Mouse (Mus musculus) midbrain, embryonic 16.5 days (tissue): ENCODE measurements around the gene Gm29049. TPM values are rescaled to one million over a fixed set of nuclear protein-coding genes. Genes with fewer than 3 reads are reported as not detected.
"Not testable (repeated sequence)": the region's sequence is repeated elsewhere in the genome, so short reads cannot be mapped to it uniquely, and the experiment has no call there.

ENCODE experiments used
- ATAC-seq: fragments of 200-750 bp; cut with Nextera tagmentation; 2 replicates; pipeline ENCODE4 v1.8.0; 2017; ENCODE audit warnings: moderate TSS enrichment
- H3K27ac ChIP-seq: fragments of 300-500 bp; sonication (generic); 2 replicates; pipeline ENCODE4 v1.5.1; 2014; ENCODE audit warnings: mild to moderate bottlenecking, low read length, mixed read lengths
- H3K27me3 ChIP-seq: fragments of 300-500 bp; sonication (generic); 2 replicates; pipeline ENCODE4 v1.6.1; 2014; ENCODE audit warnings: low read depth, low read length, mixed read lengths; ENCODE audit not compliant: control insufficient read depth, insufficient read depth
- H3K36me3 ChIP-seq: fragments of 300-500 bp; sonication (generic); 2 replicates; pipeline ENCODE4 v1.6.1; 2014; ENCODE audit warnings: mild to moderate bottlenecking, low read length, moderate library complexity, mixed read lengths; ENCODE audit not compliant: control insufficient read depth, insufficient read depth
- H3K4me1 ChIP-seq: fragments of 300-500 bp; sonication (generic); 2 replicates; pipeline ENCODE4 v1.6.1; 2014; ENCODE audit warnings: mild to moderate bottlenecking, low read length, mixed read lengths; ENCODE audit not compliant: control insufficient read depth, insufficient read depth
- H3K4me2 ChIP-seq: fragments of 300-500 bp; sonication (generic); 2 replicates; pipeline ENCODE4 v1.6.1; 2014; ENCODE audit warnings: mild to moderate bottlenecking, low read length, mixed read lengths
- H3K4me3 ChIP-seq: fragments of 300-500 bp; sonication (generic); 2 replicates; pipeline ENCODE4 v1.5.1; 2014; ENCODE audit warnings: low read depth, mild to moderate bottlenecking, low read length, moderate library complexity, mixed read lengths
- H3K9ac ChIP-seq: fragments of 300-500 bp; sonication (generic); 2 replicates; pipeline ENCODE4 v1.6.1; 2014; ENCODE audit warnings: low read depth, low read length, mixed read lengths
- H3K9me3 ChIP-seq: fragments of 300-500 bp; sonication (generic); replicated peaks from 2 replicates; pipeline ENCODE4 v1.6.1; 2014; ENCODE audit warnings: mild to moderate bottlenecking, low read length, mixed read lengths; ENCODE audit not compliant: control insufficient read depth, poor library complexity, severe bottlenecking
- WGBS: fragments of 180-500 bp; shearing (Covaris S2); extraction: QIAGEN DNeasy Blood & Tissue Kit; methylation state at CpG from one replicate; pipeline ENCODE4 v1.1.7; 2014; 5-methylcytosine and 5-hydroxymethylcytosine counted together
- polyA plus RNA-seq: library from polyadenylated mRNA; unstranded; fragments of >200 nt; fragmentation: Nextera tagmentation; extraction: Ambion mirVana; gene quantifications from 2 replicates; pipeline ENCODE4 v1.2.1, GENCODE M21; 2015

Gm29049 gene
- not detected in 2 replicates for polyA plus RNA-seq

- not testable (repeated sequence) for H3K9ac ChIP-seq, ATAC-seq, H3K4me2 ChIP-seq, H3K36me3 ChIP-seq, H3K4me1 ChIP-seq, H3K4me3 ChIP-seq, H3K9me3 ChIP-seq, H3K27me3 ChIP-seq, H3K27ac ChIP-seq
- WGBS = 38% methylated on average over 2 of the region's 3 CpGs
Observed at GRCm38 (mm10) chrY:7997068-7997467, at the start of gene Gm29049. Gene Gm29049, minus strand, starts transcription at chrY:7997168.

Other genes with a start within 250 kb of the Gm29049 start
- gene Gm20825, start 74.3 kb upstream of the Gm29049 start, polyA plus RNA-seq = not detected in 2 replicates